Mouse (Mus musculus) CH12.LX (cell line): Measurements from ENCODE around the gene Iqschfp. TPM values are rescaled to one million over a fixed set of nuclear protein-coding genes. Genes with fewer than 3 reads are reported as not detected.
A peak's percentile ranks its signal among the peaks of the same experiment; 100 is the strongest.

Experiments
- DNase-seq: peaks from one replicate; pipeline ENCODE4 v3.0.0-alpha.2; 2013; ENCODE audit errors: extremely low read depth
- H3K27ac ChIP-seq: 2 replicates; pipeline ENCODE4 v1.5.1; 2012; ENCODE audit warnings: low read depth, mild to moderate bottlenecking, control low read depth, moderate library complexity; ENCODE audit not compliant: insufficient read depth
- H3K27me3 ChIP-seq: replicated peaks from 2 replicates; pipeline ENCODE3; 2012; ENCODE audit warnings: inconsistent platforms
- H3K36me3 ChIP-seq, 2 experiments: replicated peaks in 1 of 2; 2 replicates each; pipeline versions ENCODE3 to v1.6.1; 2012; ENCODE audit warnings: inconsistent platforms in 1 of 2, low read length in 1 of 2, mild to moderate bottlenecking in 1 of 2, mixed read lengths in 1 of 2, moderate library complexity in 1 of 2; ENCODE audit not compliant: control insufficient read depth in 1 of 2, insufficient read depth in 1 of 2
- H3K4me1 ChIP-seq, 2 experiments: 2 replicates each; pipeline ENCODE4 v1.6.1; 2012; ENCODE audit warnings: inconsistent platforms in 1 of 2, moderate library complexity in 1 of 2; ENCODE audit not compliant: insufficient read depth in 2 of 2, control insufficient read depth in 1 of 2
- H3K4me2 ChIP-seq: 2 replicates; pipeline ENCODE4 v1.6.1; 2012; ENCODE audit warnings: low read depth, mild to moderate bottlenecking, control low read depth; ENCODE audit not compliant: poor library complexity, insufficient read depth, severe bottlenecking
- H3K4me3 ChIP-seq, 3 experiments: fragments of 150-350 bp in 1 of 3; sonication (generic) in 1 of 3; replicated peaks in 1 of 3; 2 replicates each; pipeline versions ENCODE3 to v1.5.1; 2011 to 2012; ENCODE audit warnings: low read depth in 2 of 3, low read length in 2 of 3, mild to moderate bottlenecking in 2 of 3, moderate library complexity in 2 of 3, control low read depth in 1 of 3, improper control_type of control experiment in 1 of 3, inconsistent platforms in 1 of 3, mixed read lengths in 1 of 3; ENCODE audit not compliant: poor library complexity in 1 of 3
- H3K79me2 ChIP-seq: replicated peaks from 2 replicates; pipeline ENCODE4 v1.6.1; 2012; ENCODE audit warnings: mild to moderate bottlenecking, moderate library complexity; ENCODE audit not compliant: control insufficient read depth, poor library complexity, insufficient read depth, severe bottlenecking; ENCODE audit errors: extremely low read depth
- H3K9ac ChIP-seq: 2 replicates; pipeline ENCODE4 v1.6.1; 2012; ENCODE audit warnings: low read depth, mild to moderate bottlenecking, control low read depth, moderate library complexity; ENCODE audit not compliant: insufficient read depth
- H3K9me3 ChIP-seq: replicated peaks from 2 replicates; pipeline ENCODE3; 2012; ENCODE audit warnings: low read length, inconsistent platforms, mixed read lengths
- BHLHE40 ChIP-seq: IDR thresholded peaks from 2 replicates; pipeline ENCODE4 v1.6.1; 2011; ENCODE audit warnings: mild to moderate bottlenecking, low read depth, low read length, improper control_type of control experiment
- ELF1 ChIP-seq: IDR thresholded peaks from 2 replicates; pipeline ENCODE4 v1.6.1; 2014; ENCODE audit warnings: low read depth, mild to moderate bottlenecking, inconsistent platforms, low read length, improper control_type of control experiment
- ETS1 ChIP-seq: conservative IDR thresholded peaks from 2 replicates; pipeline ENCODE4 v1.6.1; 2012; ENCODE audit warnings: low read depth, mild to moderate bottlenecking, inconsistent platforms, low read length, improper control_type of control experiment, moderate library complexity
- IRF4 ChIP-seq: IDR thresholded peaks from 2 replicates; pipeline ENCODE4 v1.6.1; 2014; ENCODE audit warnings: low read depth, mild to moderate bottlenecking, inconsistent platforms, low read length, improper control_type of control experiment
- JUN ChIP-seq: IDR thresholded peaks from 2 replicates; pipeline ENCODE4 v1.6.1; 2011; ENCODE audit warnings: low read depth, mild to moderate bottlenecking, low read length, improper control_type of control experiment, moderate library complexity; ENCODE audit not compliant: insufficient read depth
- JUND ChIP-seq: conservative IDR thresholded peaks from 2 replicates; pipeline ENCODE4 v1.6.1; 2011; ENCODE audit warnings: low read depth, low read length, improper control_type of control experiment
- MAFK ChIP-seq: IDR thresholded peaks from 2 replicates; pipeline ENCODE4 v1.6.1; 2011; ENCODE audit warnings: low read length, improper control_type of control experiment; ENCODE audit not compliant: insufficient replicate concordance
- MAX ChIP-seq: IDR thresholded peaks from 2 replicates; pipeline ENCODE4 v1.6.1; 2011; ENCODE audit warnings: low read length, improper control_type of control experiment
- MAZ ChIP-seq: IDR thresholded peaks from 2 replicates; pipeline ENCODE4 v1.6.1; 2012; ENCODE audit warnings: low read depth, mild to moderate bottlenecking, inconsistent platforms, low read length, improper control_type of control experiment, moderate library complexity
- MXI1 ChIP-seq: IDR thresholded peaks from 2 replicates; pipeline ENCODE4 v1.6.1; 2011; ENCODE audit warnings: mild to moderate bottlenecking, low read depth, low read length, improper control_type of control experiment
- MYC ChIP-seq: IDR thresholded peaks from 2 replicates; pipeline ENCODE4 v1.6.1; 2011; ENCODE audit warnings: low read depth, mild to moderate bottlenecking, improper control_type of control experiment, low read length
- NRF1 ChIP-seq: IDR thresholded peaks from 2 replicates; pipeline ENCODE4 v1.6.1; 2014; ENCODE audit warnings: low read depth, mild to moderate bottlenecking, inconsistent platforms, low read length, improper control_type of control experiment, moderate library complexity
- PAX5 ChIP-seq: IDR thresholded peaks from 2 replicates; pipeline ENCODE4 v1.6.1; 2012; ENCODE audit warnings: low read length, inconsistent platforms, mixed read lengths
- SMC3 ChIP-seq: IDR thresholded peaks from 2 replicates; pipeline ENCODE4 v1.6.1; 2011; ENCODE audit warnings: low read depth, low read length, improper control_type of control experiment
- TCF12 ChIP-seq: IDR thresholded peaks from 2 replicates; pipeline ENCODE4 v1.6.1; 2014; ENCODE audit warnings: low read depth, mild to moderate bottlenecking, inconsistent platforms, low read length, improper control_type of control experiment
- UBTF ChIP-seq: IDR thresholded peaks from 2 replicates; pipeline ENCODE4 v1.6.1; 2012; ENCODE audit warnings: low read depth, mild to moderate bottlenecking, inconsistent platforms, low read length, improper control_type of control experiment, moderate library complexity
- ZNF384 ChIP-seq: IDR thresholded peaks from 2 replicates; pipeline ENCODE4 v1.6.1; 2012; ENCODE audit warnings: low read depth, low read length, improper control_type of control experiment, inconsistent platforms
- dilution Hi-C: fragments of 300-500 bp; cut with MboI; formaldehyde crosslinking; loops from 2 replicates; pipeline ENCODE4 v1.14.3; 2020; ENCODE audit warnings: low sequenced_read_pairs; ENCODE audit not compliant: extremely low pct_unique_long_range_greater_than_20kb, extremely low pct_ligation_motif_present
- in situ Hi-C: fragments of 300-500 bp; cut with MboI; formaldehyde crosslinking; loops from 3 replicates; pipeline ENCODE4 v1.14.3; 2019; ENCODE audit warnings: low sequenced_read_pairs, low pct_ligation_motif_present, low pct_unique_long_range_greater_than_20kb, mixed read lengths
- polyA plus RNA-seq: library from polyadenylated mRNA; unstranded; fragments of >175 nt; gene quantifications from 2 replicates; pipeline ENCODE4 v1.2.1, GENCODE M21; 2012; ENCODE audit warnings: low read depth; ENCODE audit not compliant: insufficient read length
- total RNA-seq, 2 experiments: library from RNA; depleted of rRNA; stranded (reverse); fragments of 300-350 nt in 1 of 2; fragments of >200 nt in 1 of 2; gene quantifications; 2 replicates each; pipeline ENCODE4 v1.2.3; 2012 to 2014

Iqschfp gene
- total and polyA plus RNA-seq, 3 experiments: 0.13 to 0.25 TPM; not detected in 1

GRCm38 (mm10) chr3:67952517-67952940, 60.5 kb downstream of the Iqschfp start:
- H3K4me1 ChIP-seq: peaks cover 14 to 28% of the 10 kb centered on the region in 2 experiments
- H3K4me2 ChIP-seq: 0 out of 2 replicates have a peak overlapping the region, but pooled peaks have one; percentile 5
- peak; percentile 42 for DNase-seq
- dilution Hi-C loops (no loop called here), in situ Hi-C loops (no loop called here)
- TF ChIP-seq ETS1 (peak; percentile 81), MXI1 (0 out of 2 replicates have a peak, but pooled peaks have one; percentile 26), UBTF (no peak), MAZ (peak; percentile 53; the same call in 1 of the 2 replicates), BHLHE40 (peak; percentile 79), MYC (no peak), MAX (0 out of 2 replicates have a peak, but pooled peaks have one; percentile 22), TCF12 (peak; percentile 19; the same call in 1 of the 2 replicates)
- H3K27me3 ChIP-seq: no peaks in the 10 kb centered on the region
- H3K9me3 ChIP-seq: no peaks in the 10 kb centered on the region
- no peak overlapping the region for H3K4me3 ChIP-seq
- no peak overlapping the region for H3K9ac ChIP-seq
- no peaks in the 10 kb centered on the region for H3K79me2 ChIP-seq
- H3K36me3 ChIP-seq: no peaks in the 10 kb centered on the region
- no peak overlapping the region for H3K27ac ChIP-seq

- Histone ChIP-seq H3K27me3 (no peaks in the 10 kb centered on the region), H3K4me3 (no peak overlapping the region), H3K36me3 (no peaks in the 10 kb centered on the region), H3K4me1 (peaks cover 13 to 27% of the 10 kb centered on the region in 2 experiments), H3K79me2 (no peaks in the 10 kb centered on the region), H3K27ac (no peak overlapping the region), H3K9ac (no peak overlapping the region), H3K9me3 (no peaks in the 10 kb centered on the region), H3K4me2 (no peak overlapping the region)
- no peak for DNase-seq
- TF ChIP-seq ZNF384: no peak
- no peak for TF ChIP-seq NRF1
- TF ChIP-seq ETS1: no peak; the same call in 1 of the 2 replicates
- dilution Hi-C loops (no loop called here), in situ Hi-C loops (no loop called here)
Measured at GRCm38 (mm10) chr3:67954459-67955065, 62.5 kb downstream of the Iqschfp start.

- H3K36me3 ChIP-seq: no peaks in the 10 kb centered on the region
- H3K4me2 ChIP-seq: no peak overlapping the region
- H3K4me1 ChIP-seq: peaks cover 0 to 2% of the 10 kb centered on the region in 2 experiments; a peak in 1 of 4 replicates
- in situ Hi-C loops: no loop called here
- TF ChIP-seq MXI1 (no peak), SMC3 (no peak), JUN (no peak), MAFK (no peak), PAX5 (no peak), BHLHE40 (no peak), IRF4 (no peak), JUND (no peak), ELF1 (no peak)
- dilution Hi-C loops: no loop called here
- H3K4me3 ChIP-seq: no peak overlapping the region
- no peaks in the 10 kb centered on the region for H3K9me3 ChIP-seq
- DNase-seq: no peak
- H3K79me2 ChIP-seq: no peaks in the 10 kb centered on the region
- no peak overlapping the region for H3K9ac ChIP-seq
- no peaks in the 10 kb centered on the region for H3K27me3 ChIP-seq
- no peak overlapping the region for H3K27ac ChIP-seq
Measured at GRCm38 (mm10) chr3:67959672-67960071, 67.6 kb downstream of the Iqschfp start.
